Mouse (Mus musculus): ENCODE data around the gene Ssu72.

DNA sequence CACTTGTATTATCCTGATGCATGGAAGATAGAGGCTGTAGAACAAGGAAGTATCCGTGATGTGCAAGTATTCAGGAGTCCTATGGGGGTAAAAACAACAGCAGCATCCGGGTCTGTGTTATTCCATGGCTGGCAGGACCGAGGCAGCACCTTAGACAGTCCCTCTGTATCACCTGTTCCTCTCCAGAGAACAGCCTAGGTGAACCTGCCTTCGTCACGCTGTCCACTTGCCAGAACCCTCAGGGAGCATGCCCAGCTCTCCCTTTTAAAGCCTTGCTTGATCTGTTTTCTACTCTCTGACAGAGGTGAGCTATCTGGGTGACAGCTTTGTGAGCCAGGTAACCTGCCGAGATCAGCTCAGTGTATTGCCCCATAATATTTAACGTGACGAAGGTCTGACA, 39.9 kb downstream of the Ssu72 start:
- no peak for TF ChIP-seq GATA1 (IDR thresholded peaks at IDR 0.05; ENCODE audit: borderline replicate concordance, low read length)
- no peak for TF ChIP-seq FLI1 (IDR thresholded peaks at IDR 0.05; ENCODE audit: low read length)
